Mouse (Mus musculus) intestine, embryonic 14.5 days (tissue): ENCODE results near the gene Notum. TPM values are rescaled to one million over a fixed set of nuclear protein-coding genes. Genes with fewer than 3 reads are reported as not detected.

Source experiments
- ATAC-seq: fragments of 200-750 bp; cut with Nextera tagmentation; replicated peaks from 2 replicates; pipeline ENCODE4 v1.8.0; 2017; ENCODE audit warnings: low read depth, moderate number of reproducible peaks, moderate TSS enrichment, moderate library complexity; ENCODE audit not compliant: low FRiP score, low TSS enrichment
- DNase-seq: peaks from one replicate; pipeline ENCODE4 v3.0.0-alpha.2; 2018; ENCODE audit warnings: low spot score
- H3K27ac ChIP-seq: fragments of 300-500 bp; sonication (generic); 2 replicates; pipeline ENCODE4 v1.5.1; 2014; ENCODE audit warnings: low read depth, mild to moderate bottlenecking, control low read depth
- H3K27me3 ChIP-seq: fragments of 300-500 bp; sonication (generic); replicated peaks from 2 replicates; pipeline ENCODE4 v1.6.1; 2014; ENCODE audit warnings: low read length, control low read depth; ENCODE audit not compliant: control insufficient read depth, insufficient read depth
- H3K36me3 ChIP-seq: fragments of 300-500 bp; sonication (generic); 2 replicates; pipeline ENCODE4 v1.6.1; 2014; ENCODE audit warnings: low read length, control low read depth; ENCODE audit not compliant: control insufficient read depth, insufficient read depth
- H3K4me1 ChIP-seq: fragments of 300-500 bp; sonication (generic); replicated peaks from 2 replicates; pipeline ENCODE4 v1.6.1; 2014; ENCODE audit warnings: low read length, control low read depth, mixed read lengths; ENCODE audit not compliant: control insufficient read depth, insufficient read depth
- H3K4me2 ChIP-seq: fragments of 300-500 bp; sonication (generic); 2 replicates; pipeline ENCODE4 v1.6.1; 2014; ENCODE audit warnings: low read length
- H3K4me3 ChIP-seq: fragments of 300-500 bp; sonication (generic); 2 replicates; pipeline ENCODE4 v1.5.1; 2014; ENCODE audit warnings: low read depth, low read length, control low read depth, mixed read lengths
- H3K9ac ChIP-seq: fragments of 300-500 bp; sonication (generic); 2 replicates; pipeline ENCODE4 v1.6.1; 2014; ENCODE audit warnings: mild to moderate bottlenecking, low read length
- H3K9me3 ChIP-seq: fragments of 300-500 bp; sonication (generic); 2 replicates; pipeline ENCODE4 v1.6.1; 2016; ENCODE audit warnings: low read length, control low read depth; ENCODE audit not compliant: control insufficient read depth
- WGBS: fragments of 180-500 bp; shearing (Covaris S2); extraction: QIAGEN DNeasy Blood & Tissue Kit; methylation state at CpG from one replicate; pipeline ENCODE4 v1.1.7; 2014; 5-methylcytosine and 5-hydroxymethylcytosine counted together
- polyA plus RNA-seq: library from polyadenylated mRNA; unstranded; fragments of >200 nt; fragmentation: Nextera tagmentation; extraction: Ambion mirVana; gene quantifications from 2 replicates; pipeline ENCODE4 v1.2.1, GENCODE M21; 2014

The Notum gene
- polyA plus RNA-seq, 1 experiment from 2014 or later = 1.3 TPM

GRCm38 (mm10) chr11:120629341-120629730 lies 31.6 kb downstream of the Notum start:
- Histone ChIP-seq H3K9me3 (no peaks in the 10 kb centered on the region), H3K4me2 (peak overlapping the region; percentile 18; the same call in 1 of the 2 replicates), H3K4me1 (peaks cover 26% of the 10 kb centered on the region), H3K27me3 (no peaks in the 10 kb centered on the region), H3K36me3 (peaks cover 16% of the 10 kb centered on the region), H3K9ac (peak overlapping the region; percentile 11; the same call in 1 of the 2 replicates), H3K27ac (peak overlapping the region; percentile 43; the same call in 1 of the 2 replicates), H3K4me3 (no peak overlapping the region)
- 80% methylated on average over 23 of the region's 23 CpGs for WGBS
- DNase-seq = no peak
- ATAC-seq = no peak

GRCm38 (mm10) chr11:120628601-120629340 lies 32.2 kb downstream of the Notum start:
- Histone ChIP-seq H3K4me2 (no peak overlapping the region), H3K36me3 (peaks cover 16% of the 10 kb centered on the region), H3K9me3 (no peaks in the 10 kb centered on the region), H3K27me3 (no peaks in the 10 kb centered on the region), H3K4me3 (no peak overlapping the region), H3K4me1 (peaks cover 31% of the 10 kb centered on the region), H3K9ac (no peak overlapping the region), H3K27ac (no peak overlapping the region)
- DNase-seq (no peak), ATAC-seq (no peak)
- 93% methylated on average over 23 of the region's 23 CpGs for WGBS

- Histone ChIP-seq H3K27me3 (no peaks in the 10 kb centered on the region), H3K27ac (no peak overlapping the region), H3K9ac (no peak overlapping the region), H3K9me3 (no peaks in the 10 kb centered on the region), H3K36me3 (peaks cover 25% of the 10 kb centered on the region), H3K4me3 (no peak overlapping the region), H3K4me2 (no peak overlapping the region), H3K4me1 (peaks cover 32% of the 10 kb centered on the region)
- 78% methylated on average over 22 of the region's 22 CpGs for WGBS
- DNase-seq = no peak
- ATAC-seq = no peak
These were observed 33.3 kb downstream of the Notum start for GRCm38 (mm10) chr11:120627468-120628300.

GRCm38 (mm10) chr11:120626785-120627467 lies 34.0 kb downstream of the Notum start:
- Histone ChIP-seq H3K9me3 (no peaks in the 10 kb centered on the region), H3K4me1 (peaks cover 26% of the 10 kb centered on the region), H3K27me3 (no peaks in the 10 kb centered on the region), H3K36me3 (peaks cover 31% of the 10 kb centered on the region), H3K4me2 (no peak overlapping the region), H3K4me3 (no peak overlapping the region), H3K9ac (no peak overlapping the region), H3K27ac (no peak overlapping the region)
- ATAC-seq (no peak), DNase-seq (no peak)
- 90% methylated on average over 11 of the region's 11 CpGs for WGBS

- peak within 1 kb of the TSS; percentile 70 for H3K27ac ChIP-seq
- DNase-seq (no peak), ATAC-seq (0 out of 2 replicates have a peak, but pooled peaks have one; percentile 4)
- H3K4me3 ChIP-seq = peak within 1 kb of the TSS; percentile 97
- no peaks in the 10 kb centered on the region for H3K9me3 ChIP-seq
- peaks cover 21% of the 10 kb centered on the region for H3K4me1 ChIP-seq
- 17% methylated on average over 5 of the region's 5 CpGs for WGBS
- peaks cover 46% of the 10 kb centered on the region for H3K36me3 ChIP-seq
- H3K27me3 ChIP-seq = no peaks in the 10 kb centered on the region
- peak within 1 kb of the TSS; percentile 98 for H3K4me2 ChIP-seq
- peak within 1 kb of the TSS; percentile 73 for H3K9ac ChIP-seq
These were observed 35.7 kb downstream of the Notum start, which contains the start of gene Sirt7 for GRCm38 (mm10) chr11:120625152-120625775. TSS of gene Sirt7 (minus strand) at chr11:120625240.

- H3K4me2 ChIP-seq = peak overlapping the region; percentile 98
- peak overlapping the region; percentile 97 for H3K4me3 ChIP-seq
- DNase-seq (peak; percentile 90), ATAC-seq (peak; percentile 83)
- peak overlapping the region; percentile 70 for H3K27ac ChIP-seq
- H3K36me3 ChIP-seq = peaks cover 52% of the 10 kb centered on the region
- under 1% methylated on average over 53 of the region's 53 CpGs for WGBS
- peak overlapping the region; percentile 73 for H3K9ac ChIP-seq
- H3K27me3 ChIP-seq = no peaks in the 10 kb centered on the region
- peaks cover 15% of the 10 kb centered on the region for H3K4me1 ChIP-seq
- H3K9me3 ChIP-seq = no peaks in the 10 kb centered on the region
These were observed 36.3 kb downstream of the Notum start for GRCm38 (mm10) chr11:120624680-120625111.

GRCm38 (mm10) chr11:120623961-120624679 lies 36.9 kb downstream of the Notum start:
- DNase-seq = peak; percentile 82
- WGBS = 14% methylated on average over 29 of the region's 30 CpGs

More at GRCm38 (mm10) chr11:120623961-120624679, 36.9 kb downstream of the Notum start:
- peak overlapping the region; percentile 98 for H3K4me2 ChIP-seq
- H3K27ac ChIP-seq = peak overlapping the region; percentile 70
- H3K36me3 ChIP-seq = peaks cover 51% of the 10 kb centered on the region
- H3K4me1 ChIP-seq = peaks cover 12% of the 10 kb centered on the region
- H3K9me3 ChIP-seq = no peaks in the 10 kb centered on the region
- no peaks in the 10 kb centered on the region for H3K27me3 ChIP-seq
- peak overlapping the region; percentile 73 for H3K9ac ChIP-seq
- peak; percentile 77 for ATAC-seq
- peak overlapping the region; percentile 97 for H3K4me3 ChIP-seq
